Mouse (Mus musculus) cortical plate, adult 2 months (tissue): ENCODE results near the gene Ppp2r3a.

Experiments used
- CTCF ChIP-seq: fragments of 200-500 bp; IDR thresholded peaks from 2 replicates; pipeline ENCODE4 v1.5.1; 2011; ENCODE audit warnings: mild to moderate bottlenecking, control low read depth, low read length; ENCODE audit not compliant: insufficient read depth; ENCODE audit errors: extremely low read depth
- POLR2A ChIP-seq: fragments of 200-500 bp; IDR thresholded peaks from 2 replicates; pipeline ENCODE4 v1.6.1; 2011; ENCODE audit warnings: mild to moderate bottlenecking, low read length, control low read depth; ENCODE audit not compliant: insufficient read depth; ENCODE audit errors: extremely low read depth

GRCm38 (mm10) chr9:101288901-101289647, 37.5 kb upstream of the Ppp2r3a start:
- TF ChIP-seq POLR2A = no peak
- no peak for TF ChIP-seq CTCF
